Mouse (Mus musculus) liver, embryonic 15.5 days (tissue): Measurements from ENCODE around the gene Gm28048. TPM values are rescaled to one million over a fixed set of nuclear protein-coding genes. Genes with fewer than 3 reads are reported as not detected.

Experiments
- ATAC-seq: fragments of 200-750 bp; cut with Nextera tagmentation; 2 replicates; pipeline ENCODE4 v1.8.0; 2017; ENCODE audit warnings: moderate number of reproducible peaks, mild to moderate bottlenecking, moderate library complexity; ENCODE audit not compliant: insufficient read depth
- H3K27ac ChIP-seq: fragments of 300-500 bp; sonication (generic); replicated peaks from 2 replicates; pipeline ENCODE4 v1.5.1; 2015; ENCODE audit warnings: mild to moderate bottlenecking, inconsistent platforms
- H3K27me3 ChIP-seq: fragments of 300-500 bp; sonication (generic); 2 replicates; pipeline ENCODE4 v1.6.1; 2015; ENCODE audit warnings: mild to moderate bottlenecking, inconsistent platforms
- H3K36me3 ChIP-seq: fragments of 300-500 bp; sonication (generic); replicated peaks from 2 replicates; pipeline ENCODE4 v1.6.1; 2015; ENCODE audit warnings: moderate library complexity, mild to moderate bottlenecking, inconsistent platforms
- H3K4me1 ChIP-seq: fragments of 300-500 bp; sonication (generic); replicated peaks from 2 replicates; pipeline ENCODE4 v1.6.1; 2015; ENCODE audit warnings: inconsistent platforms
- H3K4me2 ChIP-seq: fragments of 300-500 bp; sonication (generic); 2 replicates; pipeline ENCODE4 v1.6.1; 2015; ENCODE audit warnings: moderate library complexity, mild to moderate bottlenecking, inconsistent platforms
- H3K4me3 ChIP-seq: fragments of 300-500 bp; sonication (generic); replicated peaks from 2 replicates; pipeline ENCODE4 v1.5.1; 2015; ENCODE audit warnings: mild to moderate bottlenecking, inconsistent platforms
- H3K9ac ChIP-seq: fragments of 300-500 bp; sonication (generic); 2 replicates; pipeline ENCODE4 v1.6.1; 2015; ENCODE audit warnings: moderate library complexity, mild to moderate bottlenecking, inconsistent platforms
- H3K9me3 ChIP-seq: fragments of 300-500 bp; sonication (generic); replicated peaks from 2 replicates; pipeline ENCODE4 v1.6.1; 2016; ENCODE audit warnings: inconsistent platforms
- WGBS: fragments of 180-500 bp; shearing (Covaris S2); methylation state at CpG from one replicate; pipeline ENCODE4 v1.1.7; 2015; ENCODE audit warnings: mixed read lengths; ENCODE audit not compliant: insufficient replicate concordance; 5-methylcytosine and 5-hydroxymethylcytosine counted together
- polyA plus RNA-seq: library from polyadenylated mRNA; unstranded; fragments of >200 nt; fragmentation: Nextera tagmentation; extraction: Ambion mirVana; gene quantifications from 2 replicates; pipeline ENCODE4 v1.2.1, GENCODE M21; 2015

Gm28048 gene
- polyA plus RNA-seq, 1 experiment from 2014 or later = 9.2 TPM

- Histone ChIP-seq H3K27ac (no peak overlapping the region), H3K9ac (no peak overlapping the region), H3K4me1 (peaks cover 27% of the 10 kb centered on the region), H3K9me3 (no peaks in the 10 kb centered on the region), H3K36me3 (no peaks in the 10 kb centered on the region), H3K4me3 (no peak overlapping the region), H3K4me2 (no peak overlapping the region), H3K27me3 (no peaks in the 10 kb centered on the region)
- no peak for ATAC-seq
Measured at GRCm38 (mm10) chr11:22815143-22815542, 166.7 kb downstream of the Gm28048 start.

- WGBS = 46% methylated on average over 5 of the region's 5 CpGs
- peak; percentile 49 for ATAC-seq
- H3K4me2 ChIP-seq = no peak overlapping the region
- H3K4me3 ChIP-seq = no peak overlapping the region
- H3K4me1 ChIP-seq = peaks cover 37% of the 10 kb centered on the region
- H3K27ac ChIP-seq = peak overlapping the region; percentile 41
- no peaks in the 10 kb centered on the region for H3K36me3 ChIP-seq
- H3K9me3 ChIP-seq = no peaks in the 10 kb centered on the region
- H3K9ac ChIP-seq = no peak overlapping the region
- H3K27me3 ChIP-seq = no peaks in the 10 kb centered on the region
Measured at GRCm38 (mm10) chr11:22813921-22814704, 167.8 kb downstream of the Gm28048 start.

DNA sequence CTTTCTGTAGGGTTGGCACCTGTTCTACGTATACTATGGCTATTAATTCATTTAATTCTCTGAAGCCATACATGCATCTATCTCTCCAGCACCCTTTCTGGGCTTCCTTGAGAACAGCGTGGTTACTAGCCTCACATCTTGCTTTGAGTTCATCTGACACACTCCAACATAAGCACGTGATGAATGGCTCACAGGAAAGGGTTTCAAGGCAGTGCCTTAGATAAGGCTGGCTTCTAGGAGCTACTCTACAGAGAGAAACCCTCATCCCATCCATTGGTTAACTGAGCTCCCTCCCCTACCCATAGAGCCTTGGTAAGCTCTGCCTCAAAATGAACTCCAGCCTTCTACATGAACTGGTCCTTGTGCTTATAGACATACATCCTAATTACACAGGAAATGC, 168.5 kb downstream of the Gm28048 start:
- H3K4me3 ChIP-seq = no peak overlapping the region
- ATAC-seq = peak; percentile 45; the same call in 1 of the 2 replicates
- H3K9ac ChIP-seq = no peak overlapping the region
- H3K4me2 ChIP-seq = no peak overlapping the region
- WGBS = 11% methylated on average over 3 of the region's 3 CpGs
- H3K36me3 ChIP-seq = no peaks in the 10 kb centered on the region
- H3K9me3 ChIP-seq = no peaks in the 10 kb centered on the region
- H3K27me3 ChIP-seq = no peaks in the 10 kb centered on the region
- peak overlapping the region; percentile 8; the same call in 1 of the 2 replicates for H3K27ac ChIP-seq
- H3K4me1 ChIP-seq = peaks cover 44% of the 10 kb centered on the region

- Histone ChIP-seq H3K36me3 (no peaks in the 10 kb centered on the region), H3K4me3 (no peak overlapping the region), H3K9me3 (no peaks in the 10 kb centered on the region), H3K27ac (no peak overlapping the region), H3K4me2 (no peak overlapping the region), H3K4me1 (peaks cover 61% of the 10 kb centered on the region), H3K9ac (no peak overlapping the region), H3K27me3 (no peaks in the 10 kb centered on the region)
- no peak for ATAC-seq
- WGBS = 74% methylated on average over 3 of the region's 3 CpGs
Measured at GRCm38 (mm10) chr11:22811413-22811812, 170.5 kb downstream of the Gm28048 start.

DNA sequence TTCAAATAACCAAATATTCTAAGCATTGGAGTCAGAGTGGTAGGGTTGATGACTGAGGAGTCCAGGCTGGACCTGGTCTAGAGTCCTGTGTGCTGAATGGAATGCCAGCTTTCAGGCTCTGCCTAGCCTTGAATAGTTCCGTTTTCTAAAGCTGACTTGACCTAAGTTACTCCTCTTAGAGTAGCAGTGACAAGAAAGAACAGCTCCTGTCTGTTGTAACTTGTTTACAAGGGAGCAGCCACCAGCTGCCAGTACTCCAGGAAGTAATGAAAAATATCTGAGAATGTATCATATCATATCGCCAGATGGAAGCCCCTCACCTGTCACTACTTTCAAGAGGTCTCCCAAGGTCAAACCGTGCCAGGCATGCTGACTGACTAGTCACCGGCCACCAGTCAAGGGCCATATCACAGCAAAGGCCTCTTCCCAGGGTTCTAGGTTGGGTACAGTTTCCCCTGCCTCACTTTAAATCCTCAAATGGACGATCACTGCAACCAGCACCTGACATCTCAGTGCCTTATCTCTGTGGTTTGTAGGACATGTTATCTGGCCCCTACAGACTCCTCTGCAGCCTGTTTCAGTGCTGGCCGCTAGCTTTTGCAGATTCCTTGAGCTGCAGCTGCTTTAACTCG, 172.3 kb downstream of the Gm28048 start:
- Histone ChIP-seq H3K9me3 (no peaks in the 10 kb centered on the region), H3K4me2 (peak overlapping the region; percentile 11; the same call in 1 of the 2 replicates), H3K36me3 (no peaks in the 10 kb centered on the region), H3K27me3 (no peaks in the 10 kb centered on the region), H3K4me1 (peaks cover 59% of the 10 kb centered on the region), H3K4me3 (no peak overlapping the region), H3K9ac (no peak overlapping the region), H3K27ac (no peak overlapping the region)
- 18% methylated on average over 7 of the region's 7 CpGs for WGBS
- peak; percentile 42; the same call in 1 of the 2 replicates for ATAC-seq

GRCm38 (mm10) chr11:22808040-22808439, 173.8 kb downstream of the Gm28048 start:
- H3K4me2 ChIP-seq = no peak overlapping the region
- no peak overlapping the region for H3K4me3 ChIP-seq
- H3K9me3 ChIP-seq = no peaks in the 10 kb centered on the region
- H3K4me1 ChIP-seq = peaks cover 47% of the 10 kb centered on the region
- no peak overlapping the region for H3K27ac ChIP-seq
- peak; percentile 43; the same call in 1 of the 2 replicates for ATAC-seq
- no peaks in the 10 kb centered on the region for H3K27me3 ChIP-seq
- no peaks in the 10 kb centered on the region for H3K36me3 ChIP-seq
- no peak overlapping the region for H3K9ac ChIP-seq

DNA sequence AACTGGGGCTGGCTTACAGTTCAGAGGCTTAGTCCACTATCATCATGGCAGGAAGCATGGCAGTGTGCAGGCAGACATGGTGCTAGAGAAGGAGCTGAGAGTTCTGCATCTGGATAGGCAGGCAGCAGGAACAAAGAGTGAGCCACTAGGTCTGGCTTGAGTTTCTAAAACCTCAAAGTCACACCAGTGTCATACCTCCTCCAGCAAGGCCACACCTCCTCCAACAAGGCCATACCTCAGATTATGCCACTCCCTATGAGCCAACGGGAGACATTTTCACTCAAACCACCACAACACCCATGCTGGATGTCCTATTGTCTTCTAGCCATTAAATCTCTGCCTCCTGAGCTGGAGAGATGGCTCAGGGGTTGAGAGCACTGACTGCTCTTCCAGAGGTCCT, 176.7 kb downstream of the Gm28048 start:
- Histone ChIP-seq H3K4me1 (peaks cover 46% of the 10 kb centered on the region), H3K9ac (no peak overlapping the region), H3K27ac (no peak overlapping the region), H3K4me3 (no peak overlapping the region), H3K9me3 (no peaks in the 10 kb centered on the region), H3K4me2 (no peak overlapping the region), H3K36me3 (no peaks in the 10 kb centered on the region), H3K27me3 (no peaks in the 10 kb centered on the region)
- WGBS = 66% methylated on average over 1 of the region's 1 CpGs
- no peak for ATAC-seq

GRCm38 (mm10) chr11:22799987-22800424, 181.9 kb downstream of the Gm28048 start:
- no peak overlapping the region for H3K27ac ChIP-seq
- peaks cover 10% of the 10 kb centered on the region for H3K4me1 ChIP-seq
- no peak for ATAC-seq
- no peaks in the 10 kb centered on the region for H3K36me3 ChIP-seq
- H3K9ac ChIP-seq = no peak overlapping the region
- WGBS = 30% methylated on average over 9 of the region's 9 CpGs
- no peaks in the 10 kb centered on the region for H3K27me3 ChIP-seq
- no peaks in the 10 kb centered on the region for H3K9me3 ChIP-seq
- no peak overlapping the region; the same call in 1 of the 2 replicates for H3K4me2 ChIP-seq
- no peak overlapping the region for H3K4me3 ChIP-seq

GRCm38 (mm10) chr11:22798916-22799315, 183.0 kb downstream of the Gm28048 start:
- H3K9me3 ChIP-seq = no peaks in the 10 kb centered on the region
- H3K27ac ChIP-seq = no peak overlapping the region
- H3K36me3 ChIP-seq = no peaks in the 10 kb centered on the region
- H3K9ac ChIP-seq = no peak overlapping the region
- H3K4me1 ChIP-seq = peaks cover 20% of the 10 kb centered on the region
- 66% methylated on average over 5 of the region's 5 CpGs for WGBS
- H3K27me3 ChIP-seq = no peaks in the 10 kb centered on the region
- H3K4me2 ChIP-seq = no peak overlapping the region
- no peak overlapping the region for H3K4me3 ChIP-seq
- no peak for ATAC-seq

DNA sequence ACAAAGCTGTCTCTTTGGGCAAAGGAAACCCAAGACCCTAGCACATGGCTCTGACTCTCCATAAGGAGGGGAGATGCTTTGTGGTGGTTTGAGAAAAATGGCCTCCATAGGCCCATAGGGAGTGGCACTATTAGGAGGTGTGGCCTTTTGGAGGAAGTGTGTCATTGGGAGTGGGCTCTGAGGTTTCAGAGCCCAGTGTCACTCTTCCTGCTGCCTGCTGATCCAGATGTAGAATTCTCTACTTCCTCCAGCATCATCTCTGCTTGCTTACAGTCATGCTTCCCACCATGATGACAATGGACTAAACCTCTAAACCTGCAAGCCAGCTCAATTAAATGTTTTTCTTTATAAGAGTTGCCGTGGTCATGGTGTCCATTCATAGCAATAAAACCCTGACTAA, 187.2 kb downstream of the Gm28048 start:
- 63% methylated on average over 1 of the region's 1 CpGs for WGBS
- Histone ChIP-seq H3K36me3 (no peaks in the 10 kb centered on the region), H3K4me2 (no peak overlapping the region), H3K9ac (no peak overlapping the region), H3K27ac (no peak overlapping the region), H3K9me3 (no peaks in the 10 kb centered on the region), H3K4me3 (no peak overlapping the region), H3K4me1 (peaks cover 28% of the 10 kb centered on the region), H3K27me3 (no peaks in the 10 kb centered on the region)
- no peak for ATAC-seq

- ATAC-seq = peak; percentile 84
- Histone ChIP-seq H3K4me3 (no peak overlapping the region), H3K9ac (no peak overlapping the region), H3K27me3 (no peaks in the 10 kb centered on the region), H3K4me1 (peaks cover 26% of the 10 kb centered on the region), H3K36me3 (no peaks in the 10 kb centered on the region), H3K4me2 (peak overlapping the region; percentile 19), H3K9me3 (no peaks in the 10 kb centered on the region), H3K27ac (peak overlapping the region; percentile 6; the same call in 1 of the 2 replicates)
- 34% methylated on average over 1 of the region's 1 CpGs for WGBS
Measured at GRCm38 (mm10) chr11:22793881-22794203, 188.0 kb downstream of the Gm28048 start.
